Mouse (Mus musculus): ENCODE results near the gene Coq2. TPM values are rescaled to one million over a fixed set of nuclear protein-coding genes. Genes with fewer than 3 reads are reported as not detected.
A peak's percentile ranks its signal among the peaks of the same experiment; 100 is the strongest.

The Coq2 gene
- 59.5 and 65.8 TPM in 2 replicates for total RNA-seq (2014; fragmentation: Nextera tagmentation)
- total RNA-seq (2017), result 41.8 and 47.5 TPM in 2 replicates

- ATAC-seq (replicated peaks; ENCODE audit: poor library complexity, severe bottlenecking), result peak; percentile 80
Measured at GRCm38 (mm10) chr5:100674711-100675376, at the start of gene Coq2. Gene Coq2, minus strand, starts transcription at chr5:100675140.

- peak; percentile 60 for ATAC-seq (replicated peaks; ENCODE audit: poor library complexity, severe bottlenecking)
Measured at GRCm38 (mm10) chr5:100719235-100720088, 44.5 kb upstream of the Coq2 start, which contains the start of gene Hpse. Gene Hpse, minus strand, starts transcription at chr5:100719716.

GRCm38 (mm10) chr5:100716762-100717161, 41.8 kb upstream of the Coq2 start:
- peak; percentile 15 for ATAC-seq (replicated peaks; ENCODE audit: poor library complexity, severe bottlenecking)

GRCm38 (mm10) chr5:100711219-100711618, 36.3 kb upstream of the Coq2 start:
- no peak; the same call in 1 of the 2 replicates for ATAC-seq (replicated peaks; ENCODE audit: poor library complexity, severe bottlenecking)

GRCm38 (mm10) chr5:100710012-100710411, 35.1 kb upstream of the Coq2 start:
- peak; percentile 20; the same call in 1 of the 2 replicates for ATAC-seq (replicated peaks; ENCODE audit: poor library complexity, severe bottlenecking)

GRCm38 (mm10) chr5:100709035-100709434, 34.1 kb upstream of the Coq2 start:
- peak; percentile 83 for ATAC-seq (replicated peaks; ENCODE audit: poor library complexity, severe bottlenecking)

GRCm38 (mm10) chr5:100706675-100707074, 31.7 kb upstream of the Coq2 start:
- peak; percentile 13; the same call in 1 of the 2 replicates for ATAC-seq (replicated peaks; ENCODE audit: poor library complexity, severe bottlenecking)

GRCm38 (mm10) chr5:100704272-100704671, 29.3 kb upstream of the Coq2 start:
- no peak for ATAC-seq (replicated peaks; ENCODE audit: poor library complexity, severe bottlenecking)

GRCm38 (mm10) chr5:100702325-100702724, 27.4 kb upstream of the Coq2 start:
- peak; percentile 58 for ATAC-seq (replicated peaks; ENCODE audit: poor library complexity, severe bottlenecking)

- no peak for ATAC-seq (replicated peaks; ENCODE audit: poor library complexity, severe bottlenecking)
Measured at GRCm38 (mm10) chr5:100700861-100701620, 26.1 kb upstream of the Coq2 start.

- peak; percentile 67 for ATAC-seq (replicated peaks; ENCODE audit: poor library complexity, severe bottlenecking)
Measured at GRCm38 (mm10) chr5:100697886-100698285, 22.9 kb upstream of the Coq2 start.

GRCm38 (mm10) chr5:100697398-100697797, 22.5 kb upstream of the Coq2 start:
- ATAC-seq (replicated peaks; ENCODE audit: poor library complexity, severe bottlenecking), result peak; percentile 81

GRCm38 (mm10) chr5:100685631-100686030, 10.7 kb upstream of the Coq2 start:
- no peak for ATAC-seq (replicated peaks; ENCODE audit: poor library complexity, severe bottlenecking)

- ATAC-seq (replicated peaks; ENCODE audit: poor library complexity, severe bottlenecking), result no peak
Measured at GRCm38 (mm10) chr5:100680542-100680933, 5.6 kb upstream of the Coq2 start.

GRCm38 (mm10) chr5:100679911-100680541, 5.1 kb upstream of the Coq2 start:
- no peak for ATAC-seq (replicated peaks; ENCODE audit: poor library complexity, severe bottlenecking)

- peak; percentile 88 for ATAC-seq (replicated peaks; ENCODE audit: poor library complexity, severe bottlenecking)
Measured at GRCm38 (mm10) chr5:100673745-100674486, 1.0 kb downstream of the Coq2 start.

GRCm38 (mm10) chr5:100672403-100672802, 2.5 kb downstream of the Coq2 start:
- no peak for ATAC-seq (replicated peaks; ENCODE audit: poor library complexity, severe bottlenecking)

- ATAC-seq (replicated peaks; ENCODE audit: poor library complexity, severe bottlenecking), result no peak
Measured at GRCm38 (mm10) chr5:100671897-100672296, 3.0 kb downstream of the Coq2 start.

GRCm38 (mm10) chr5:100671398-100671797, 3.5 kb downstream of the Coq2 start:
- ATAC-seq (replicated peaks; ENCODE audit: poor library complexity, severe bottlenecking), result peak; percentile 51
